Mouse (Mus musculus) neural tube, postnatal 0 days (tissue): Measurements from ENCODE around the gene Nlrp9a. TPM values are rescaled to one million over a fixed set of nuclear protein-coding genes. Genes with fewer than 3 reads are reported as not detected.

Source experiments
- microRNA-seq: library from miRNA; unstranded; fragments of <30 nt; microRNA quantifications from one replicate; pipeline ENCODE4, GENCODE M21; 2016
- polyA plus RNA-seq: library from polyadenylated mRNA; unstranded; fragments of >200 nt; fragmentation: Nextera tagmentation; extraction: Ambion mirVana; gene quantifications from 2 replicates; pipeline ENCODE4 v1.2.1, GENCODE M21; 2015

Nlrp9a gene
- not detected in 2 replicates for polyA plus RNA-seq

DNA sequence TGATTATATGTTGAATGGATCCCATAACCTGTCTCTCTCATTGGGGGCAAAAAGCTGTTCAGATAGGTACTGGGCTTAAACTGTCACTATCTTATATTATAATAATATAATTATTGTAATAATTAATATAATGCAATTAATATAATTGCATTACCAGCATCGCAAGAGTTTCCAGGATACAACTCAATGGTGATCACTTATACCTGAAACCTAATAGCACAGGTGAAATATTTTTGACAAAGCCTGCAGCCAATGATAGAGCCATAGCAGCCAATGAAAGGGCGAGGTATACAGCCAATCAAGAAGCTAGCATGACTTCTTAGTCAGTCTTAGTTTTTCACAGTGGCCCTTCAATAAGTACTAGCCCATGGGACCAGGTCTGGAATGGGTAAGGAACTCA lies at the start of gene Nlrp9a:
Gene Nlrp9a (plus strand): TSS at position 301 of the 400 bp plus-strand sequence.

GRCm38 (mm10) chr7:26618364-26618763 lies 83.5 kb downstream of the Nlrp9a start, which contains the start of gene Vmn1r185:
Gene Vmn1r185 (minus strand): TSS chr7:26618464.

Small RNA genes within 50 kb of the gene (microRNA-seq; reads per million reads assigned to microRNA genes)
- gene Gm25947 = not detected

Other genes with a start within 250 kb of the Nlrp9a start
- not detected in 2 replicates for gene Cyp2a4, start 227.9 kb upstream of the Nlrp9a start, polyA plus RNA-seq
- gene Nlrp9c, start 131.3 kb upstream of the Nlrp9a start, polyA plus RNA-seq = not detected in 2 replicates
- not detected in 2 replicates for gene Nlrp4a, start 99.9 kb upstream of the Nlrp9a start, polyA plus RNA-seq
- gene Vmn1r185, start 83.4 kb downstream of the Nlrp9a start, polyA plus RNA-seq = not detected in 2 replicates
- not detected in 2 replicates for gene Cyp2b23, start 151.4 kb downstream of the Nlrp9a start, polyA plus RNA-seq
- 0.15 and 0.32 TPM in 2 replicates for gene Cyp2b19, start 222.1 kb downstream of the Nlrp9a start, polyA plus RNA-seq